Mouse (Mus musculus) CH12.LX (cell line): Measurements from ENCODE around the gene Slc25a38. TPM values are rescaled to one million over a fixed set of nuclear protein-coding genes. Genes with fewer than 3 reads are reported as not detected.

ENCODE experiments used
- DNase-seq: peaks from one replicate; pipeline ENCODE4 v3.0.0-alpha.2; 2013; ENCODE audit errors: extremely low read depth
- H3K27ac ChIP-seq: 2 replicates; pipeline ENCODE4 v1.5.1; 2012; ENCODE audit warnings: low read depth, mild to moderate bottlenecking, control low read depth, moderate library complexity; ENCODE audit not compliant: insufficient read depth
- H3K27me3 ChIP-seq: replicated peaks from 2 replicates; pipeline ENCODE3; 2012; ENCODE audit warnings: inconsistent platforms
- H3K36me3 ChIP-seq, 2 experiments: replicated peaks in 1 of 2; 2 replicates each; pipeline versions ENCODE3 to v1.6.1; 2012; ENCODE audit warnings: inconsistent platforms in 1 of 2, low read length in 1 of 2, mild to moderate bottlenecking in 1 of 2, mixed read lengths in 1 of 2, moderate library complexity in 1 of 2; ENCODE audit not compliant: control insufficient read depth in 1 of 2, insufficient read depth in 1 of 2
- H3K4me1 ChIP-seq, 2 experiments: 2 replicates each; pipeline ENCODE4 v1.6.1; 2012; ENCODE audit warnings: inconsistent platforms in 1 of 2, moderate library complexity in 1 of 2; ENCODE audit not compliant: insufficient read depth in 2 of 2, control insufficient read depth in 1 of 2
- H3K4me2 ChIP-seq: 2 replicates; pipeline ENCODE4 v1.6.1; 2012; ENCODE audit warnings: low read depth, mild to moderate bottlenecking, control low read depth; ENCODE audit not compliant: poor library complexity, insufficient read depth, severe bottlenecking
- H3K4me3 ChIP-seq, 3 experiments: fragments of 150-350 bp in 1 of 3; sonication (generic) in 1 of 3; replicated peaks in 1 of 3; 2 replicates each; pipeline versions ENCODE3 to v1.5.1; 2011 to 2012; ENCODE audit warnings: low read depth in 2 of 3, low read length in 2 of 3, mild to moderate bottlenecking in 2 of 3, moderate library complexity in 2 of 3, control low read depth in 1 of 3, improper control_type of control experiment in 1 of 3, inconsistent platforms in 1 of 3, mixed read lengths in 1 of 3; ENCODE audit not compliant: poor library complexity in 1 of 3
- H3K79me2 ChIP-seq: replicated peaks from 2 replicates; pipeline ENCODE4 v1.6.1; 2012; ENCODE audit warnings: mild to moderate bottlenecking, moderate library complexity; ENCODE audit not compliant: control insufficient read depth, poor library complexity, insufficient read depth, severe bottlenecking; ENCODE audit errors: extremely low read depth
- H3K9ac ChIP-seq: 2 replicates; pipeline ENCODE4 v1.6.1; 2012; ENCODE audit warnings: low read depth, mild to moderate bottlenecking, control low read depth, moderate library complexity; ENCODE audit not compliant: insufficient read depth
- H3K9me3 ChIP-seq: replicated peaks from 2 replicates; pipeline ENCODE3; 2012; ENCODE audit warnings: low read length, inconsistent platforms, mixed read lengths
- BHLHE40 ChIP-seq: IDR thresholded peaks from 2 replicates; pipeline ENCODE4 v1.6.1; 2011; ENCODE audit warnings: mild to moderate bottlenecking, low read depth, low read length, improper control_type of control experiment
- CHD1 ChIP-seq: IDR thresholded peaks from 2 replicates; pipeline ENCODE4 v1.6.1; 2012; ENCODE audit warnings: low read depth, low read length, improper control_type of control experiment, inconsistent platforms
- E2F4 ChIP-seq: IDR thresholded peaks from 2 replicates; pipeline ENCODE4 v1.6.1; 2011; ENCODE audit warnings: low read depth, low read length, improper control_type of control experiment; ENCODE audit not compliant: insufficient replicate concordance
- ELF1 ChIP-seq: IDR thresholded peaks from 2 replicates; pipeline ENCODE4 v1.6.1; 2014; ENCODE audit warnings: low read depth, mild to moderate bottlenecking, inconsistent platforms, low read length, improper control_type of control experiment
- EP300 ChIP-seq: IDR thresholded peaks from 2 replicates; pipeline ENCODE4 v1.6.1; 2011; ENCODE audit warnings: low read length, improper control_type of control experiment
- KAT2A ChIP-seq: IDR thresholded peaks from 2 replicates; pipeline ENCODE4 v1.6.1; 2012; ENCODE audit warnings: low read length, improper control_type of control experiment, inconsistent platforms; ENCODE audit not compliant: insufficient replicate concordance
- MAFK ChIP-seq: IDR thresholded peaks from 2 replicates; pipeline ENCODE4 v1.6.1; 2011; ENCODE audit warnings: low read length, improper control_type of control experiment; ENCODE audit not compliant: insufficient replicate concordance
- MEF2A ChIP-seq: IDR thresholded peaks from 2 replicates; pipeline ENCODE4 v1.6.1; 2014; ENCODE audit warnings: low read depth, mild to moderate bottlenecking, inconsistent platforms, low read length, improper control_type of control experiment, borderline replicate concordance
- MXI1 ChIP-seq: IDR thresholded peaks from 2 replicates; pipeline ENCODE4 v1.6.1; 2011; ENCODE audit warnings: mild to moderate bottlenecking, low read depth, low read length, improper control_type of control experiment
- MYC ChIP-seq: IDR thresholded peaks from 2 replicates; pipeline ENCODE4 v1.6.1; 2011; ENCODE audit warnings: low read depth, mild to moderate bottlenecking, improper control_type of control experiment, low read length
- NELFE ChIP-seq: IDR thresholded peaks from 2 replicates; pipeline ENCODE4 v1.6.1; 2011; ENCODE audit warnings: low read depth, low read length, improper control_type of control experiment
- NRF1 ChIP-seq: IDR thresholded peaks from 2 replicates; pipeline ENCODE4 v1.6.1; 2014; ENCODE audit warnings: low read depth, mild to moderate bottlenecking, inconsistent platforms, low read length, improper control_type of control experiment, moderate library complexity
- RCOR1 ChIP-seq: conservative IDR thresholded peaks from 2 replicates; pipeline ENCODE4 v1.6.1; 2012; ENCODE audit warnings: low read depth, mild to moderate bottlenecking, inconsistent platforms, low read length, improper control_type of control experiment
- SIN3A ChIP-seq: IDR thresholded peaks from 2 replicates; pipeline ENCODE4 v1.6.1; 2012; ENCODE audit warnings: low read length, improper control_type of control experiment, inconsistent platforms
- TBP ChIP-seq: conservative IDR thresholded peaks from 2 replicates; pipeline ENCODE4 v1.6.1; 2011; ENCODE audit warnings: low read depth, low read length, improper control_type of control experiment
- TCF12 ChIP-seq: IDR thresholded peaks from 2 replicates; pipeline ENCODE4 v1.6.1; 2014; ENCODE audit warnings: low read depth, mild to moderate bottlenecking, inconsistent platforms, low read length, improper control_type of control experiment
- UBTF ChIP-seq: IDR thresholded peaks from 2 replicates; pipeline ENCODE4 v1.6.1; 2012; ENCODE audit warnings: low read depth, mild to moderate bottlenecking, inconsistent platforms, low read length, improper control_type of control experiment, moderate library complexity
- USF1 ChIP-seq: IDR thresholded peaks from 2 replicates; pipeline ENCODE4 v1.6.1; 2014; ENCODE audit warnings: low read depth, mild to moderate bottlenecking, inconsistent platforms, low read length, improper control_type of control experiment
- USF2 ChIP-seq: conservative IDR thresholded peaks from 2 replicates; pipeline ENCODE4 v1.6.1; 2011; ENCODE audit warnings: low read depth, low read length, improper control_type of control experiment
- dilution Hi-C: fragments of 300-500 bp; cut with MboI; formaldehyde crosslinking; loops from 2 replicates; pipeline ENCODE4 v1.14.3; 2020; ENCODE audit warnings: low sequenced_read_pairs; ENCODE audit not compliant: extremely low pct_unique_long_range_greater_than_20kb, extremely low pct_ligation_motif_present
- in situ Hi-C: fragments of 300-500 bp; cut with MboI; formaldehyde crosslinking; loops from 3 replicates; pipeline ENCODE4 v1.14.3; 2019; ENCODE audit warnings: low sequenced_read_pairs, low pct_ligation_motif_present, low pct_unique_long_range_greater_than_20kb, mixed read lengths
- polyA plus RNA-seq: library from polyadenylated mRNA; unstranded; fragments of >175 nt; gene quantifications from 2 replicates; pipeline ENCODE4 v1.2.1, GENCODE M21; 2012; ENCODE audit warnings: low read depth; ENCODE audit not compliant: insufficient read length
- total RNA-seq, 2 experiments: library from RNA; depleted of rRNA; stranded (reverse); fragments of 300-350 nt in 1 of 2; fragments of >200 nt in 1 of 2; gene quantifications; 2 replicates each; pipeline ENCODE4 v1.2.3; 2012 to 2014

Slc25a38 gene
- total and polyA plus RNA-seq, 3 experiments = 20.3 to 24.4 (median 22.3) TPM

GRCm38 (mm10) chr9:120151906-120152399 is 41.8 kb downstream of the Slc25a38 start:
- in situ Hi-C loops = no loop called here
- Histone ChIP-seq H3K9me3 (no peaks in the 10 kb centered on the region), H3K27me3 (peaks cover 26% of the 10 kb centered on the region), H3K79me2 (no peaks in the 10 kb centered on the region), H3K4me2 (no peak overlapping the region), H3K9ac (no peak overlapping the region), H3K4me1 (peaks cover 5 to 16% of the 10 kb centered on the region in 2 experiments; a peak in 2 of 4 replicates), H3K27ac (no peak overlapping the region), H3K36me3 (no peaks in the 10 kb centered on the region), H3K4me3 (no peak overlapping the region)
- dilution Hi-C loops = no loop called here
- TF ChIP-seq NELFE = no peak
- no peak for TF ChIP-seq TBP
- no peak for TF ChIP-seq MYC
- TF ChIP-seq KAT2A = no peak
- DNase-seq = no peak

DNA sequence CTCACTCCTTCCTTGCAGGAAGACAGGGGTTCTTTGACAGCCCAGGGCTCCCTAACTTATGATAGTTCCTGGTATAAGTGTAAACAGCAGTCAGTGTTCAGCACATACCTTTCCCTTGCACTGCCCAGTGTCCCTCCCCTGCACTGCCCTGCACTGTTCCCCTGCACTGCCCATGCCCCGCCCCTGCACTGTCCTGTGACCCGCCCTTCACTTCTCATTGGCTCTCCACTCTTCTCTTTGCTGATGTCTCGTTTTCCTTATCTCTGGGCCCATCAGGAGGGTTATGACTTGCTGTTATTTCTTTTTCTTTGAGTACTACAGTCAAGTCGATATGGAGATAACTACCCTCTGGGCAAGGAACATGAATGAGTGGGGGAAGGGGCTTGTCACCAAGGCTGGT is 47.9 kb downstream of the Slc25a38 start:
- no peak overlapping the region for H3K4me3 ChIP-seq
- H3K27me3 ChIP-seq = no peaks in the 10 kb centered on the region
- H3K79me2 ChIP-seq = no peaks in the 10 kb centered on the region
- H3K4me2 ChIP-seq = no peak overlapping the region
- TF ChIP-seq TCF12 (no peak), MAFK (no peak), SIN3A (no peak), EP300 (no peak), USF2 (no peak), UBTF (no peak), ELF1 (no peak), TBP (no peak), MXI1 (no peak), RCOR1 (no peak), USF1 (no peak), E2F4 (no peak), NRF1 (no peak), MEF2A (no peak), CHD1 (no peak), BHLHE40 (no peak)
- in situ Hi-C loops (no loop called here), dilution Hi-C loops (no loop called here)
- H3K27ac ChIP-seq = no peak overlapping the region
- DNase-seq = no peak
- H3K36me3 ChIP-seq = no peaks in the 10 kb centered on the region
- peaks cover 8 to 16% of the 10 kb centered on the region in 2 experiments; a peak in 3 of 4 replicates for H3K4me1 ChIP-seq
- H3K9ac ChIP-seq = no peak overlapping the region
- H3K9me3 ChIP-seq = no peaks in the 10 kb centered on the region
